Mouse (Mus musculus) embryonic stem cell, embryonic (primary cell): ENCODE measurements around the gene Plk5.

Experiments
- CTCF ChIA-PET, 4 experiments: fragments of 300-600 bp in 2 of 4; fragments of 350-600 bp in 2 of 4; sonication (Branson Sonifier 250); formaldehyde crosslinking; loops; one replicate each; lab custom pipeline; 2022; ENCODE audit warnings: inconsistent platforms in 2 of 4; lab: Charles Lee
- POLR2A ChIA-PET, 4 experiments: fragments of 300-600 bp in 2 of 4; fragments of 350-600 bp in 2 of 4; sonication (Branson Sonifier 250); formaldehyde crosslinking; loops; one replicate each; lab custom pipeline; 2022; ENCODE audit warnings: antibody characterized with exemption in 4 of 4, inconsistent platforms in 1 of 4; lab: Charles Lee

Gene Plk5

GRCm38 (mm10) chr10:80357994-80358639 lies 1.9 kb downstream of the Plk5 start:
- POLR2A ChIA-PET, result interaction anchor here in 2 of 4 experiments (0.6 to 3.1 kb wide), 18 partner anchors 10 to 318 kb away, joined by 3 to 13 read pairs (median 5); partner anchors contain the start of genes Adamtsl5 (in 1 of the 2), Mum1 (in 1 of the 2) and Pcsk4 (in 1 of the 2)
- CTCF ChIA-PET, result interaction anchor here in 3 of 4 experiments (1.0 to 2.0 kb wide), 7 partner anchors 9 to 199 kb away, joined by 3 to 14 read pairs (median 5); partner anchors contain the start of gene Atp8b3 (in 1 of the 3)

- ChIA-PET POLR2A (interaction anchor here in 3 of 4 experiments (0.6 to 1.1 kb wide), 3 partner anchors 10 to 196 kb away, joined by 3 to 5 read pairs (median 3); no protein-coding TSS in a partner anchor), CTCF (interaction anchor here in 2 of 4 experiments (0.6 to 2.1 kb wide), 2 partner anchors 13 to 473 kb away, joined by 5 read pairs; no protein-coding TSS in a partner anchor)
Measured at GRCm38 (mm10) chr10:80363734-80364133, 7.5 kb downstream of the Plk5 start.

- POLR2A ChIA-PET, result interaction anchor here in 1 of 4 experiments (0.8 to 1.7 kb wide), 3 partner anchors 197 to 311 kb away, joined by 3 read pairs; no protein-coding TSS in a partner anchor
Measured at GRCm38 (mm10) chr10:80365736-80366135, 9.5 kb downstream of the Plk5 start.

GRCm38 (mm10) chr10:80367954-80368353 lies 11.7 kb downstream of the Plk5 start:
- POLR2A ChIA-PET, result interaction anchor here in 2 of 4 experiments (1.0 to 2.0 kb wide), 3 partner anchors 11 to 71 kb away, joined by 3 to 5 read pairs (median 4); partner anchors contain the start of genes Pcsk4 (in 1 of the 2) and Plk5 (in 1 of the 2)

More at GRCm38 (mm10) chr10:80365736-80366135, 9.5 kb downstream of the Plk5 start:
- CTCF ChIA-PET, result interaction anchor here in 2 of 4 experiments (0.6 to 1.3 kb wide), 3 partner anchors 8 to 117 kb away, joined by 3 to 4 read pairs (median 3); partner anchors contain the start of gene Ndufs7 (in 1 of the 2)

GRCm38 (mm10) chr10:80368392-80368791 lies 12.1 kb downstream of the Plk5 start:
- CTCF ChIA-PET, result interaction anchor here in 2 of 4 experiments (0.6 to 2.8 kb wide), 7 partner anchors 18 to 178 kb away, joined by 4 to 12 read pairs (median 5); partner anchors contain the start of gene Mum1 (in 1 of the 2)
- POLR2A ChIA-PET, result interaction anchor here in 2 of 4 experiments (0.7 to 2.0 kb wide), 5 partner anchors 11 to 296 kb away, joined by 3 to 5 read pairs (median 3); partner anchors contain the start of genes Pcsk4 (in 2 of the 2) and Plk5 (in 1 of the 2)

More at GRCm38 (mm10) chr10:80367954-80368353, 11.7 kb downstream of the Plk5 start:
- CTCF ChIA-PET, result interaction anchor here in 2 of 4 experiments (0.6 to 2.8 kb wide), 7 partner anchors 17 to 177 kb away, joined by 4 to 12 read pairs (median 5); partner anchors contain the start of gene Mum1 (in 1 of the 2)

GRCm38 (mm10) chr10:80369995-80370747 lies 13.9 kb downstream of the Plk5 start:
- ChIA-PET CTCF (interaction anchor here in 3 of 4 experiments (0.5 to 2.8 kb wide), 13 partner anchors 13 to 383 kb away, joined by 3 to 12 read pairs (median 4); partner anchors contain the start of genes Adamtsl5 (in 1 of the 3), Efna2 (in 1 of the 3), Mbd3 (in 1 of the 3) and Plk5 (in 1 of the 3)), POLR2A (interaction anchor here in 3 of 4 experiments (0.6 to 1.5 kb wide), 12 partner anchors 13 to 730 kb away, joined by 3 to 6 read pairs (median 3); partner anchors contain the start of gene Mbd3 (in 1 of the 3))

- ChIA-PET CTCF (interaction anchor here (0.6 to 2.1 kb wide), 13 partner anchors 20 to 206 kb away, joined by 3 to 14 read pairs (median 4); partner anchors contain the start of genes Cirbp (in 1 of the 4), Mbd3 (in 1 of the 4) and Pcsk4 (in 1 of the 4)), POLR2A (interaction anchor here in 3 of 4 experiments (1.0 to 1.9 kb wide), 16 partner anchors 9 to 459 kb away, joined by 3 to 11 read pairs (median 4); partner anchors contain the start of genes Rps15 (in 2 of the 3), Atp8b3 (in 1 of the 3), Mex3d (in 1 of the 3) and Pcsk4 (in 1 of the 3))
Measured at GRCm38 (mm10) chr10:80371411-80371966, 15.2 kb downstream of the Plk5 start.

GRCm38 (mm10) chr10:80371983-80372382 lies 15.7 kb downstream of the Plk5 start:
- ChIA-PET POLR2A (interaction anchor here in 3 of 4 experiments (0.6 to 1.9 kb wide), 20 partner anchors 9 to 459 kb away, joined by 3 to 11 read pairs (median 4); partner anchors contain the start of genes Rps15 (in 3 of the 3), Atp8b3 (in 1 of the 3), Mex3d (in 1 of the 3) and Pcsk4 (in 1 of the 3)), CTCF (interaction anchor here (0.5 to 2.1 kb wide), 15 partner anchors 20 to 207 kb away, joined by 3 to 14 read pairs (median 4); partner anchors contain the start of genes Cirbp (in 1 of the 4), Mbd3 (in 1 of the 4) and Pcsk4 (in 1 of the 4))

GRCm38 (mm10) chr10:80372706-80373105 lies 16.4 kb downstream of the Plk5 start:
- POLR2A ChIA-PET, result interaction anchor here in 3 of 4 experiments (0.7 to 1.9 kb wide), 19 partner anchors 10 to 208 kb away, joined by 3 to 11 read pairs (median 4); partner anchors contain the start of genes Rps15 (in 3 of the 3), Atp8b3 (in 1 of the 3), Mex3d (in 1 of the 3) and Pcsk4 (in 1 of the 3)
- CTCF ChIA-PET, result interaction anchor here in 3 of 4 experiments (0.8 to 2.1 kb wide), 11 partner anchors 22 to 247 kb away, joined by 3 to 11 read pairs (median 4); partner anchors contain the start of genes Cirbp (in 1 of the 3) and Pcsk4 (in 1 of the 3)

GRCm38 (mm10) chr10:80374063-80374462 lies 17.8 kb downstream of the Plk5 start:
- CTCF ChIA-PET, result interaction anchor here (0.5 to 4.9 kb wide), 118 partner anchors 8 to 1187 kb away, joined by 3 to 67 read pairs (median 4); partner anchors contain the start of genes Adamtsl5 (in 4 of the 4), Apc2 (in 2 of the 4), 1600002K03Rik (in 1 of the 4) and Ap3d1 (in 1 of the 4)
- POLR2A ChIA-PET, result interaction anchor here (0.5 to 3.9 kb wide), 46 partner anchors 10 to 483 kb away, joined by 3 to 18 read pairs (median 4); partner anchors contain the start of genes Dazap1 (in 2 of the 4), Pcsk4 (in 2 of the 4), Rps15 (in 2 of the 4) and Abhd17a (in 1 of the 4)

- POLR2A ChIA-PET, result interaction anchor here in 3 of 4 experiments (0.5 to 3.9 kb wide), 35 partner anchors 9 to 721 kb away, joined by 3 to 18 read pairs (median 4); partner anchors contain the start of genes Mbd3 (in 2 of the 3), Apc2 (in 1 of the 3), Atp8b3 (in 1 of the 3) and Mex3d (in 1 of the 3)
- CTCF ChIA-PET, result interaction anchor here (0.5 to 4.9 kb wide), 135 partner anchors 9 to 1923 kb away, joined by 3 to 67 read pairs (median 5); partner anchors contain the start of genes Rexo1 (in 3 of the 4), Adamtsl5 (in 2 of the 4), Apc2 (in 2 of the 4) and Mbd3 (in 2 of the 4)
Measured at GRCm38 (mm10) chr10:80376160-80376559, 19.9 kb downstream of the Plk5 start.

- CTCF ChIA-PET, result interaction anchor here (0.6 to 4.9 kb wide), 51 partner anchors 8 to 980 kb away, joined by 3 to 67 read pairs (median 4); partner anchors contain the start of genes Mbd3 (in 2 of the 4), 1600002K03Rik (in 1 of the 4), Abhd17a (in 1 of the 4) and Adamtsl5 (in 1 of the 4)
Measured at GRCm38 (mm10) chr10:80377716-80378115, 21.5 kb downstream of the Plk5 start.

GRCm38 (mm10) chr10:80382641-80383365 lies 26.5 kb downstream of the Plk5 start:
- POLR2A ChIA-PET, result interaction anchor here in 2 of 4 experiments (0.8 to 7.6 kb wide), 8 partner anchors 14 to 293 kb away, joined by 3 to 69 read pairs (median 6); partner anchors contain the start of genes Mbd3 (in 1 of the 2) and Rps15 (in 1 of the 2)

More at GRCm38 (mm10) chr10:80377716-80378115, 21.5 kb downstream of the Plk5 start:
- POLR2A ChIA-PET, result interaction anchor here in 3 of 4 experiments (0.5 to 2.5 kb wide), 22 partner anchors 8 to 668 kb away, joined by 3 to 10 read pairs (median 4); partner anchors contain the start of genes Mbd3 (in 2 of the 3) and Mex3d (in 1 of the 3)

GRCm38 (mm10) chr10:80383431-80383830 lies 27.2 kb downstream of the Plk5 start:
- CTCF ChIA-PET, result interaction anchor here in 3 of 4 experiments (0.5 to 4.1 kb wide), 13 partner anchors 7 to 307 kb away, joined by 3 to 41 read pairs (median 4); partner anchors contain the start of gene Mbd3 (in 1 of the 3)

More at GRCm38 (mm10) chr10:80382641-80383365, 26.5 kb downstream of the Plk5 start:
- CTCF ChIA-PET, result interaction anchor here in 2 of 4 experiments (0.5 to 1.0 kb wide), 9 partner anchors 16 to 910 kb away, joined by 3 to 8 read pairs (median 3); partner anchors contain the start of genes Mbd3 (in 1 of the 2) and Pip5k1c (in 1 of the 2)

More at GRCm38 (mm10) chr10:80383431-80383830, 27.2 kb downstream of the Plk5 start:
- POLR2A ChIA-PET, result interaction anchor here in 2 of 4 experiments (0.8 to 7.6 kb wide), 15 partner anchors 8 to 292 kb away, joined by 3 to 87 read pairs (median 7); partner anchors contain the start of genes Mbd3 (in 2 of the 2), Rexo1 (in 1 of the 2) and Rps15 (in 1 of the 2)
